In the genomic region with DNA sequence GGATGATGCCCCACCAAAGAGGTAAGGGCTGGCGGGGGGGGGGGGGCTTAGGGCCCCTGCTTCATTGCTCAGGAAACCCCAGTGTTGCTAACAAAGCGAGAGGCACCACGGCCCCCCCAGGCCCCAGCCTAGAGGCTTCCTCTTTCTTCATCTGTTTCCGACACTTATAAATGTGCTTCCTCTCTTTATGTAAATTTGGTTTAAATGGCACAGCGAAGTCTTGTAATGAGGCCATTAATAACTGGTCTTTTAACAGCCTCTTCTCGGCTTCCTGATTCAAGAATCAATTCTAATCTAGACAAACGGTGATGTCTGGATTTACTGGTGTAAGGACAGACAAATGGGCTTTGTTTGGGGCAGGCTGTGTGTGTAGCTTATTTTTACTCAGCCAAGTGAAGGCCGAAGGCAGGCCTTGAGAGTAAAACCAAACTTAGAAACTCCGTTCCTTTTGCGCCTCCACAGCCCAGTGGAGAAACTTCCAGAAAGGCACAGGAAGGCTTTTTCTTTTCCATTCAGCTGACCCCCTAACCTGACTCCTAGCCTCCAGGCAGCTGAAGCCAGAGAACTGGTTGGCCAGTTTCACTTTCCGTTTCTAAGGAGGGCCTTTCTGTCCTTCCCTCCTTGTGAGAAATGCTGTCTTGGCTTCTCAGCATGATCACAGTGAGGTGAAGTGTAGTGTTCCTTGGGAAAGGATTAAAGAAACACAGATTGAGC, we compare ENCODE assay signal across 9 mouse cellular contexts. TPM values are rescaled to one million over a fixed set of nuclear protein-coding genes. Genes with fewer than 3 reads are reported as not detected.
A peak's percentile ranks its signal among the peaks of the same experiment; 100 is the strongest.
DNase-seq lines count a peak whose midpoint lies in the region; ATAC-seq and TF ChIP-seq lines count a peak whose summit lies in the region.
"Had no signal": no experiment of that assay in that cellular context is flagged by ENCODE, and none has a peak within 500 bp of the region (broad histone marks: within the 10 kb centered on the region; RNA-seq: fewer than 3 reads in every experiment).

No protein-coding gene starts in this region.

- DNase-seq in kidney, adult 11 months, result peak; percentile 20
- DNase-seq in lung, embryonic 14.5 days, result peak; percentile 55
- no peak for DNase-seq in cerebellum, adult 18-20 months
- no peak for DNase-seq in layer of hippocampus, postnatal 10 days (ENCODE audit: low spot score in 2 of 2)

- H3K4me1 ChIP-seq in neural tube, embryonic 12.5 days, result peaks cover 14% of the 10 kb centered on the region
- H3K4me1 ChIP-seq in neural tube, embryonic 15.5 days, result peaks cover 20% of the 10 kb centered on the region
- H3K4me1 ChIP-seq in lung, embryonic 14.5 days (ENCODE audit: insufficient read depth), result peaks cover 4% of the 10 kb centered on the region; the same call in 1 of the 2 replicates
- H3K4me1 ChIP-seq in stomach, embryonic 15.5 days, result no peaks in the 10 kb centered on the region

- 43% methylated on average over 11 of the region's 11 CpGs for WGBS in neural tube, embryonic 12.5 days
- WGBS in neural tube, embryonic 15.5 days, result 27% methylated on average over 11 of the region's 11 CpGs
- WGBS in lung, embryonic 14.5 days, result 49% methylated on average over 11 of the region's 11 CpGs
- 41% methylated on average over 11 of the region's 11 CpGs for WGBS in stomach, embryonic 15.5 days

- peak overlapping the region; percentile 13; the same call in 1 of the 2 replicates for H3K4me2 ChIP-seq in neural tube, embryonic 12.5 days (replicated peaks)
- H3K4me2 ChIP-seq in neural tube, embryonic 15.5 days, result no peak overlapping the region
- H3K4me2 ChIP-seq in lung, embryonic 14.5 days, result peak overlapping the region; percentile 18; the same call in 1 of the 2 replicates
- H3K4me2 ChIP-seq in stomach, embryonic 15.5 days, result peak overlapping the region; percentile 24; the same call in 1 of the 2 replicates
- H3K4me2 ChIP-seq: limb, embryonic 15.5 days had no signal

- H3K9me3 ChIP-seq in neural tube, embryonic 12.5 days, result no peaks in the 10 kb centered on the region
- H3K9me3 ChIP-seq in neural tube, embryonic 15.5 days (replicated peaks), result no peaks in the 10 kb centered on the region
- H3K9me3 ChIP-seq in lung, embryonic 14.5 days (ENCODE audit: low read depth, low read length), result no peaks in the 10 kb centered on the region
- no peaks in the 10 kb centered on the region for H3K9me3 ChIP-seq in stomach, embryonic 15.5 days
- H3K9me3 ChIP-seq: limb, embryonic 15.5 days had no signal

- no peak overlapping the region for H3K9ac ChIP-seq in neural tube, embryonic 12.5 days
- no peak overlapping the region for H3K9ac ChIP-seq in neural tube, embryonic 15.5 days (replicated peaks)
- no peak overlapping the region for H3K9ac ChIP-seq in lung, embryonic 14.5 days
- no peak overlapping the region for H3K9ac ChIP-seq in stomach, embryonic 15.5 days
- H3K9ac ChIP-seq: limb, embryonic 15.5 days had no signal

- no peaks in the 10 kb centered on the region for H3K36me3 ChIP-seq in neural tube, embryonic 12.5 days
- H3K36me3 ChIP-seq in neural tube, embryonic 15.5 days, result no peaks in the 10 kb centered on the region
- H3K36me3 ChIP-seq in lung, embryonic 14.5 days (ENCODE audit: insufficient read depth), result no peaks in the 10 kb centered on the region
- no peaks in the 10 kb centered on the region for H3K36me3 ChIP-seq in stomach, embryonic 15.5 days
- H3K36me3 ChIP-seq: limb, embryonic 15.5 days had no signal

- no peak for TF ChIP-seq CTCF in lung, embryonic 14.5 days (IDR thresholded peaks at IDR 0.05; ENCODE audit: low read depth)

- ATAC-seq in neural tube, embryonic 12.5 days (ENCODE audit: low FRiP score, low read depth), result no peak
- ATAC-seq in neural tube, embryonic 15.5 days (ENCODE audit: low FRiP score), result no peak
- ATAC-seq in granulocyte monocyte progenitor cell, adult 5-6 weeks (replicated peaks; ENCODE audit: poor library complexity, severe bottlenecking), result peak; percentile 80
- no peak for ATAC-seq in lung, embryonic 14.5 days (ENCODE audit: insufficient read depth)
- no peak for ATAC-seq in stomach, embryonic 15.5 days (ENCODE audit: insufficient read depth, low FRiP score, low read depth)

- H3K27ac ChIP-seq in neural tube, embryonic 12.5 days, result no peak overlapping the region
- H3K27ac ChIP-seq in neural tube, embryonic 15.5 days (replicated peaks), result no peak overlapping the region
- peak overlapping the region; percentile 72 for H3K27ac ChIP-seq in lung, embryonic 14.5 days (ENCODE audit: low read depth)
- peak overlapping the region; percentile 38; the same call in 1 of the 2 replicates for H3K27ac ChIP-seq in stomach, embryonic 15.5 days
- H3K27ac ChIP-seq: limb, embryonic 15.5 days had no signal

- H3K27me3 ChIP-seq in neural tube, embryonic 12.5 days (replicated peaks), result no peaks in the 10 kb centered on the region
- no peaks in the 10 kb centered on the region for H3K27me3 ChIP-seq in neural tube, embryonic 15.5 days (replicated peaks)
- H3K27me3 ChIP-seq in lung, embryonic 14.5 days (ENCODE audit: insufficient read depth, low read length), result no peaks in the 10 kb centered on the region
- H3K27me3 ChIP-seq in stomach, embryonic 15.5 days (replicated peaks), result no peaks in the 10 kb centered on the region
- H3K27me3 ChIP-seq: limb, embryonic 15.5 days had no signal

- no peak overlapping the region for H3K4me3 ChIP-seq in neural tube, embryonic 12.5 days
- no peak overlapping the region for H3K4me3 ChIP-seq in neural tube, embryonic 15.5 days (replicated peaks)
- no peak overlapping the region for H3K4me3 ChIP-seq in lung, embryonic 14.5 days (ENCODE audit: low read depth, low read length)
- no peak overlapping the region for H3K4me3 ChIP-seq in stomach, embryonic 15.5 days (replicated peaks)
- H3K4me3 ChIP-seq: limb, embryonic 15.5 days had no signal

RNA-seq across cellular contexts. Expression of gene Pik3ap1, which starts 39.7 kb away (rescaled TPM):
- 1.7 and 2.2 TPM in 2 replicates for polyA plus RNA-seq in neural tube, embryonic 12.5 days (2016; fragmentation: Nextera tagmentation; extraction: Ambion mirVana)
- 1.6 and 2.7 TPM in 2 replicates for polyA plus RNA-seq in neural tube, embryonic 15.5 days (2015; fragmentation: Nextera tagmentation; extraction: Ambion mirVana)
- total RNA-seq in granulocyte monocyte progenitor cell, adult 5-6 weeks (2014; fragmentation: Nextera tagmentation), result 23.3 and 24.6 TPM in 2 replicates
- 23.5 and 26.8 TPM in 2 replicates for total RNA-seq in granulocyte monocyte progenitor cell, adult 5-6 weeks (2017)
- 2.7 TPM in 2 replicates for polyA plus RNA-seq in lung, embryonic 14.5 days (2014; fragmentation: Nextera tagmentation; extraction: Ambion mirVana)
- polyA plus RNA-seq in stomach, embryonic 15.5 days (2015; fragmentation: Nextera tagmentation; extraction: Ambion mirVana), result 10.5 and 13.8 TPM in 2 replicates
- total RNA-seq in layer of hippocampus, postnatal 10 days (2021), result 1 to 10 TPM; 1.9 TPM

Comparison
In these comparisons a context has a peak if more than half of its experiments do, and no peak if none do; other contexts are left out.
1. H3K27ac ChIP-seq: peak in lung, embryonic 14.5 days (single experiment) and stomach, embryonic 15.5 days (single experiment); none in neural tube, embryonic 12.5 days (single experiment) and neural tube, embryonic 15.5 days (single experiment).
2. DNase-seq: peak in kidney, adult 11 months (single experiment) and lung, embryonic 14.5 days (single experiment); none in cerebellum, adult 18-20 months (0 of 2) and layer of hippocampus, postnatal 10 days (0 of 2).